Mouse (Mus musculus) liver (tissue): ENCODE data around the gene Iqch.

Experiments
- DNase-seq: peaks from one replicate; pipeline ENCODE4 v3.0.0-alpha.2; 2020; ENCODE audit warnings: mixed read lengths

The Iqch gene

DNA sequence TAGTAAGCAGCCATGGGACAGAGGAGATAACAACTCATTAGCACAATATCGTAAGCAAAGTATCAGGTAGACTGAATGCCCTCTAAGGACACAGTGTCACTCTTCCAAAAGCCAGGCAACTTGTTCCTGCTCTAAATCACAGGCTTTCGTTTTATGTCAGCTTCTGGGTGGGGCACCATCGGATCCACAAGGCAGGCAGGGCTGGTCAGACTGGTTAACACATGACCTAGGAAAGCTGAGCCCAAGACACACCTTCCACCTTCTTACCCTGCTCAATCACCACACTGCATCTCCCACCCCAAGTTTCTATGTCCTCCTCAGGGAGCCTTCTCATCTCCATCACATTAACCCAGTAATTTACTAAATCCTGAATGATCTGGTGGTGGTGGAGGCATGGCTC, 136.7 kb downstream of the Iqch start:
- DNase-seq, result no peak

- peak; percentile 59 for DNase-seq
Measured at GRCm38 (mm10) chr9:63462296-63462695, 140.0 kb downstream of the Iqch start.

- no peak for DNase-seq
Measured at GRCm38 (mm10) chr9:63456401-63456800, 145.9 kb downstream of the Iqch start.

- no peak for DNase-seq
Measured at GRCm38 (mm10) chr9:63454341-63454740, 148.0 kb downstream of the Iqch start.

GRCm38 (mm10) chr9:63450531-63451030, 151.7 kb downstream of the Iqch start:
- no peak for DNase-seq

DNA sequence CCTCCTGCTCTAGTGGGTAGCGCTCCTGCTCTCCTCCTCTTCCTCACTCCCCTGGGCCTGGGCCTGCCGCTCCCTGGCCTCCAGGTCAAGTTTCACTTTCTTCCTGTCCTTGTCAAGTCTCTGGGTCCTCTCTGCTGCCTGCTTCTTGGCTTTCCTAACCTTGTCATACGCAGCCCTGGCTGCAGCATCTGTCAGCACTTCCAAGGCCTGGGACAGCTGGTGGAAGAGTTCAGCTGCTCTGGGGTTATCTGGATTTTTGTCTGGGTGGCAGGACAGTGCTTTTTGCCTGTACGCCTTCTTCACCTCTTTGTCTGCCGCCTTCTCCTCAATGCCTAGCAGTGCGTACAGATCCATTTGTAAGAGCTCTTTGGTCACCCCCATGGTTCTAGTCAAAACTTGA, 158.6 kb downstream of the Iqch start:
- DNase-seq, result no peak

GRCm38 (mm10) chr9:63430652-63431051, 171.6 kb downstream of the Iqch start:
- DNase-seq, result no peak

DNA sequence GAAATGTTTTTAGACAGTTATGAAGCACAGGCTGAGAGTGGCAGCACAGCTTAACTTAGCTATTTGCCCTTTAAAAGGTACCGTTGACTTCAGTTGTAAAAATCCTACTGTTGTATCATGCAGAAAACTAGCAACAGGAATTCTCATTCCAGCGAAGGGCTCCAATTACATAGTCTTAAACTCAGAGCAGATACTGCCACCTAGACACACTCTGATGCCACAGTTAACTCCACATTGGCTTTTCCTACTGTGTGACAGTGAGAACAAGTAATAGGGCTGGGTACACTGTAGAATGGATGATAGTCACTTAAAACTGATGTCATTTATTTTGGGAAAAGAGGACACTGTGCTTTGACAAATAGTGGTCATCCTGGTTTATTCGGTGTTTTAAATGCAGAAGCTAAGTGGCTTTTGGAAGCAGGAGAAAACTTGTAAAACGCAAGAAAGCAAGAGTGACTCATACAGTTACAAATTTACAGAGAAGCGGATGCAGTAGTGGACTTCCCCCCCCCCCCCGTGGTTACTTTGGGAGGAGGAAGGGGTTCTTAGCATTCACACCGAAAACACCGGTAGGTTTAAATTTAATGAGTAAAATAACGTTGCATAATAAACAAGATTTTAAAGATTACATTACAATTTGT, 181.1 kb downstream of the Iqch start:
- no peak for DNase-seq

DNA sequence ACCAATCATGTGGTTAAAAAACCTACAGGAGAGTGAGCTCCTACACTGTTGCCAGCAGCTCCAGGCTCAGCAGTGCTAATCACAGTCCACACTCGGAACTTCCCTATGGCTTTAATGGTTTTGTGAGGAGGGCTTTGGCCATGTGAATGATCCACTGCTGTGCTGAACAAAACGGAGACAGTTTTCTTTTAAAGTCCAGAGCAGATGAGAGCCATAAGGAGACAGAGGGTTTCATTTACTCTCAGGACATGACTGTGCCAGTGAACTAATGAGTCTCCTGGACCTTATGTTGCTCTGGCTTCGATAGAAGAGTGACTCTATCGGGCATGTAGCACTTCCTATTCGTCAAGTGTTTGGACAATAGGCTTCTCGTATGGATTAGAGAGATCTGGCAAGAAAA, 181.9 kb downstream of the Iqch start:
- DNase-seq, result no peak

GRCm38 (mm10) chr9:63400176-63400575, 202.1 kb downstream of the Iqch start:
- DNase-seq, result no peak

DNA sequence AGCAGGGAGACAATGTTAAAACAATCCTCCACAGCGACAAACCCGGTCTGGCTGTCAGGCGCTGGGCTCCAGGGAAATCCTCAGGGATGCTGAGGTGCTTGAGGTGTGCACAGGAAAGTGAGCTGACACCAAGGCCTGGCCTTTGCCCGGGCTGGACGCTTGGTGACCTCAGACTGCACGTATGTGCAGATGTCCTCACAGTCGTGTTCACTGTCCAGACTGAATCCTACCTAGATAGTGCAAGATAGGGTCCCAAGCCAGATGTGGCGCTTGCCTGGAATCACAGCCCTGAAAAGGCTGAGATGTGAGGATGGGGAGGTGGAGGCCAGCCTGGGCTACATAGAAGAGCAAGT, 202.9 kb downstream of the Iqch start:
- DNase-seq, result no peak

- DNase-seq, result peak; percentile 98
Measured at GRCm38 (mm10) chr9:63398611-63399462, 203.5 kb downstream of the Iqch start, which contains the start of gene 2300009A05Rik. Gene 2300009A05Rik (minus strand): TSS chr9:63399246.

DNA sequence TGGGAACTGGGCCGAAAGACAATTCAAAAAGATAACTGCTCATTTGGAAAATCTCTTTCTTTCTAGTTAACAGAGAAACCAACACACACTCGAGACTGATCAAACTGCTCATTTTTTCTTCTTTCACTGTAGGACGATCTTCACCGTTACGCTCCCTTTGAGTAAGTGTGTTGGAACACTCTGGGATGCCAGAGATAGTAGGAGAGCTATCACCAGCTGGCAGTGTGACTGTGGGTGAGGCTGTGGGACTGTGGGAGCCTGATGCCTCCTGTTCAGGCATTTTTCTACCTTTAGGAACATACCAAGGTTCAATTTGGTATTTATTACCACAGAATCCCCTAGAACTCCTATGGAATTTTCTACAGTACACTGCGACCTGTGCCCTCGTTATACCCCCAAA, 206.7 kb downstream of the Iqch start:
- DNase-seq, result no peak

DNA sequence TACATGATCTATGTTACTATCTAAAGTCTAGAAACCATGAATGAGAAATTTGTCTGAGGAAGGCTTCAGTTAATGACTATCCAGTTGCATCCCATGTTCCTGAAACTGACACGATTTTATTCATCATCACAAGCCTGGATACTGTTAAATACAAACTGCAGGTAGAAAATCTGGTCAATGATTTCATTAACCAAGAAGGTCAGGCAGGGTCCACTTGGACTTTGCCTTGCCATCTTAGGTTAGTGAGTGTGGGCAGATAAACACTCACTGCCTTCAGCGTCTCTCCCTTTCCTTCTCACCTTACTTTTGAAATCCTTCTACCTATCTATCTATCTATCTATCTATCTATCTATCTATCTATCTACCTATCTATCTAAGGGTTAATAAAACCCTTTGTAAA, 211.0 kb downstream of the Iqch start:
- DNase-seq, result no peak

DNA sequence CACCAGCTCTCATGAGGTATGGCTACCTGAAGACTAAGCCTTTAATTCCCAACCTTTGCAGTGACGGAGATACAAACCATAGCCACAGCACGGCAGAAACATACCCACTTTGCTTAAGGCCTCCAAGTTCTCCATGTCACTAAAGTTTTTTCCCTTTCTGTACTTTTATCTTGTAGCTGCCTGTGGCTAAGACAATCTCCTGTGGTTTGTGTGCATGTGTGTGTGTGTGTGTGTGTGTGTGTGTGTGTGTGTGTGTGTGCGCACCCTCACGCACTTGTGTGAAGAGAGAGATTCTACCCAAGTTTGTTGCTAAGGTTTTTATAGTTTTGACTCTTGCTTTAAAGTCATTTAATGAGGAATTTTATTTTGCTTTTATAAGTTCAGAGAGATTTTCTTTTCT, 219.5 kb downstream of the Iqch start:
- no peak for DNase-seq

- no peak for DNase-seq
Measured at GRCm38 (mm10) chr9:63380326-63380725, 222.0 kb downstream of the Iqch start.

- DNase-seq, result no peak
Measured at GRCm38 (mm10) chr9:63378174-63378573, 224.1 kb downstream of the Iqch start.

- peak; percentile 93 for DNase-seq
Measured at GRCm38 (mm10) chr9:63377270-63378142, 224.8 kb downstream of the Iqch start, which contains the start of gene Map2k5. Gene Map2k5 (minus strand): TSS chr9:63377902.

DNA sequence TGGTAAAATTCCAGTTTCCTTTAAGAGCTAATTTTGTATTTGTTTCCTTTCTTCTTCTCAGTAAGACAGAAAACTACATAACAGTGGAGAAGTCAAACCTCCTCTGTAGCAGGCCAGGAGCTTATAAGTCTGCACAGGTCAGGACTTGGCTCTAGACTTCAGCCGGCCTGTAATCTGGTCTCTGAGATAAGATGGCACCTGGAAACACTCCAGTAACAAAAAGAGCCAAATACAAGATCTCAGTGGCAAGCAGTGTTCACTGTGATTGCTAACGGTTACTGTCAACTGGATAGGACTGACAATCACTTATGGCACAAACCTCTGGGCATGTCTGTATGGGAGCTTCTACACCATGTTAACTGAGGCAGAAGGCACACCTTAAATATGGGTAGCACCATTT, 229.0 kb downstream of the Iqch start:
- no peak for DNase-seq

DNA sequence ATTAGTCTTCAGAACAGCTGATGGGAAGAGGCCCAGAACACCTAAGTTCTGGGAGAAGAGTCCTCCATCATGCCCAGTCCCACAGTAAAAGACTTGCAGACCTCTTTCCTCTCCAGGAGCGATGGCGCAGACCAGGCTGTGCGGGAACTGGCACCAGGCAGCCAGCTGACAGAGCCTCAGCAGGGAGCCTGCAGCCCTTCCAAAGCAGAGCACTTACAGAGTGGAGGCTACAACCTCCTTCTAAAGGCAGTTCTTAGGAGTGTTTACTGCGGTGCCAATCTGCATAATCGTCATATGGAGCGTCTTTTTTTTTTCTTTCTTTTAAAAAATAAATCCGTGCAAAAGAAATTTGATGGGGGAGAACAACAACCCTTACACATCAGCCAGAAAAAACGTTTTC, 229.8 kb downstream of the Iqch start:
- no peak for DNase-seq
